Mouse (Mus musculus): ENCODE data around the gene Pih1d1.

- TF ChIP-seq CTCF (IDR thresholded peaks at IDR 0.05; ENCODE audit: borderline replicate concordance, insufficient read depth, low read length), result no peak
- TF ChIP-seq POLR2A (IDR thresholded peaks at IDR 0.05; ENCODE audit: low read depth, low read length), result no peak
These were observed 10.7 kb downstream of the Pih1d1 start for GRCm38 (mm10) chr7:45164833-45165232.

All from embryonic fibroblast, embryonic 13.5 days (primary cell).